Mouse (Mus musculus): ENCODE data around the gene Ccdc66. TPM values are rescaled to one million over a fixed set of nuclear protein-coding genes. Genes with fewer than 3 reads are reported as not detected.

Gene Ccdc66
- polyA plus RNA-seq, 1 experiment from 2014 or later = 14.5 TPM

DNA sequence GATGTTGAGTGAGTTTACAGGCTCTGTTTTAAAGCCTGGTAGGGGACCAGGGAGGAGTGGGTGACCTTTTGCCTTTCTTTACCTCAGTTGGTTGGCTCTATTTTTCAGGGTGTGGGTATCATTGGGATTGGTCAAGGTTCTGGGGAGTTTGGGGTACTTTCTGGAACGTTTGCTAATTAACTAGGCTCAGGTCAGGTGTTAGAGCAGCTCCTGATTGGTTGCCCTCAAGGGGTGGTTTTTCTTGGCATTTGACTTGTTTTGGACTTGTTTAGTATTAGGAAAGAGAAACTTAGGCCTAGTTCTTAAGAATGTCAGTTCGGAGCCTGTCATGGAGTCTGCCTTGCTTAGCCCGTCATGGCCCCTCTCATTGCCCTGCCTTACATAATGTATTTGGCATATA lies 71.4 kb downstream of the Ccdc66 start:
- H3K4me1 ChIP-seq = no peaks in the 10 kb centered on the region
- H3K27ac ChIP-seq (replicated peaks) = no peak overlapping the region
- H3K9ac ChIP-seq = no peak overlapping the region
- H3K36me3 ChIP-seq = peaks cover 16% of the 10 kb centered on the region
- H3K4me3 ChIP-seq (replicated peaks) = no peak overlapping the region
- no peak for ATAC-seq (ENCODE audit: insufficient number of reproducible peaks, low FRiP score, low TSS enrichment, low read depth)
- WGBS = 77% methylated on average over 3 of the region's 3 CpGs
- no peak overlapping the region for H3K4me2 ChIP-seq (replicated peaks)
- H3K27me3 ChIP-seq = no peaks in the 10 kb centered on the region
- no peaks in the 10 kb centered on the region for H3K9me3 ChIP-seq (replicated peaks)

DNA sequence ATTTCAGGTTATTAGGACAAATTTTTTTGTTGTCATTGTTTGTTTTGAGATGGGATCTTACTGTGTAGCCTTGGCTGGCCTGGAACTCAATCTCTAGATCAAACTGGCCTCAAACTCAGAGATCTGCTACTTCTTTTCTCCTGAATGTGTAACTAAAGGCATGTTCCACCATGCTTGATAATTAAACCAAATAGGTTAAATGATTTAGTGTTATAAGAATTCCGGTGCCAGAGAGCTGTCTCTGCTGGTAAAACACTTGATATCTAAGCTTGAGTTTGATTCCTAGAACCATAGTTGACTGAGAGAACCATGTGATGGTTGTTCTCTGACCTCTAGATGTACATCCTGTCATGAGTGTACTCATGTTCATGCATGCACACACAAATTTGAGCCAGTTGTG lies 72.1 kb downstream of the Ccdc66 start:
- H3K4me3 ChIP-seq (replicated peaks) = no peak overlapping the region
- no peak for ATAC-seq (ENCODE audit: insufficient number of reproducible peaks, low FRiP score, low TSS enrichment, low read depth)
- H3K9ac ChIP-seq = no peak overlapping the region
- H3K9me3 ChIP-seq (replicated peaks) = no peaks in the 10 kb centered on the region
- H3K27ac ChIP-seq (replicated peaks) = no peak overlapping the region
- no peaks in the 10 kb centered on the region for H3K27me3 ChIP-seq
- H3K36me3 ChIP-seq = peaks cover 15% of the 10 kb centered on the region
- H3K4me1 ChIP-seq = no peaks in the 10 kb centered on the region
- WGBS = 94% methylated on average over 1 of the region's 1 CpGs
- no peak overlapping the region for H3K4me2 ChIP-seq (replicated peaks)

DNA sequence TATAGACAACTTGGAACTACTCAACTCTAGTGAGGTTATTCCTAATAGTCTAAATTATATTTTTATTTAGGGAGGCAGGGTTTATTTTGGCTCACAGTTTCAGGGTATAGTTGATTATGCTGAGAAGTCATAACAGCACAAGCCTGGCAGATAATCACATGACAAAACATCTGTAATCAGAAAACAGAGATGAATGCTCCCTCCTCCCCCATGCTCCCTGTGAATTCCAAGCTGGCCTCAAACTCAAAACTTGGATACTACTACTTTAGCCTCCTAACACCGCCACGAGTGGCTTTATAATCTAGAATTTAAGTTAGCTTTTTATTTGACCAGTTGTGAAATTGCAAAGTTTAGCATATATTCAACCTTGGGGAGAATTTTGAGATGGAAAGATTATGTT lies 76.2 kb downstream of the Ccdc66 start:
- Histone ChIP-seq H3K4me3 (replicated peaks) (no peak overlapping the region), H3K27me3 (no peaks in the 10 kb centered on the region), H3K27ac (replicated peaks) (no peak overlapping the region), H3K4me1 (peaks cover 5% of the 10 kb centered on the region; the same call in 1 of the 2 replicates), H3K36me3 (peaks cover 10% of the 10 kb centered on the region; the same call in 1 of the 2 replicates), H3K9me3 (replicated peaks) (peaks cover 7% of the 10 kb centered on the region; the same call in 1 of the 2 replicates), H3K9ac (no peak overlapping the region), H3K4me2 (replicated peaks) (no peak overlapping the region)
- 96% methylated on average over 2 of the region's 2 CpGs for WGBS
- ATAC-seq (ENCODE audit: insufficient number of reproducible peaks, low FRiP score, low TSS enrichment, low read depth) = no peak

Other genes with a start within 250 kb of the Ccdc66 start
- 11.4 and 13.3 TPM in 2 replicates for gene Fam208a, start 79.6 kb downstream of the Ccdc66 start, polyA plus RNA-seq (2015; fragmentation: Nextera tagmentation; extraction: Ambion mirVana)
- 5.9 and 7.1 TPM in 2 replicates for gene Erc2, start 114.0 kb upstream of the Ccdc66 start, polyA plus RNA-seq (2015; fragmentation: Nextera tagmentation; extraction: Ambion mirVana)

All from embryonic facial prominence, embryonic 15.5 days (tissue).